ENCODE assay signal across 13 mouse cellular contexts in the genomic region with DNA sequence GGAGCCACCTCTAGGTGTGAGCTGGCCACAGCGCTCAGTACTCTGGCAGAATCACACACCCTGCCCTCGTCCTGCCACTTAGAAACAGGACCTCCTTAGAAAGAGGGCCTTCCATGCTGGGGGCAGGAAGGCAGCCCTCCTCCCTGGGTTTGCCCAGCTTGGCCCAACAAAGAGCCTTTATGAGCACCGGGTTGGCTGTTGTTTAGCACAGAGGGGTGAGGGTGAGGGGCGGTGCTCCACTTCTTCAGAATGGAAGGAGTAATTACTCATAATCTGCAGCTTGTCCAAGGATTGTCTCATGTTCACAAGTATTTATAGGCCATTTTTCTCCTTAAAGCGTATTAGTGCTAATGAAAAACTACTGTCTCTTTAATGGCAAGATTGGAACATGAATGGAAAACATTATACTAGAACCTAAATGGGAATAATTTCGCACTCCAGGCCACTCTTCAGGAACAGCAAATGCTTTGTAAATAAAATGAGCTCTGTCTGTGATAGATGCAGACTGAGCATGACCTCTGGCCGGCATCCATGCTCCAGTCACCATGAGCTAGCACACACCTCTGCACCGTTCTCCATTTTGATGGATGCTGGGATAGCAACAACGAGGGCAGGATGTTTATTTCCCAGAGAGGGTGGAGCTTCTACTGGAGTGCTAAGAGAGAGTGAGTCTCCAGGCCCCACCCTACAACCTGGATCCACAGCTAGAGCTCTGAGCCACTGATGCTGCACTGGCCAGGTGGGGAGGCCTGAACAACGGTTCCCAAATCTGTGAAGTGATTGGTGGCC. TPM values are rescaled to one million over a fixed set of nuclear protein-coding genes. Genes with fewer than 3 reads are reported as not detected.
DNase-seq lines count a peak whose midpoint lies in the region; ATAC-seq lines count a peak whose summit lies in the region.
"Had no signal": no experiment of that assay in that cellular context is flagged by ENCODE, and none has a peak within 500 bp of the region (broad histone marks: within the 10 kb centered on the region; RNA-seq: fewer than 3 reads in every experiment).

No protein-coding gene starts in this region.

- no peak overlapping the region for H3K4me3 ChIP-seq in forebrain, embryonic 16.5 days (replicated peaks; ENCODE audit: low read length)
- no peak overlapping the region for H3K4me3 ChIP-seq in limb, embryonic 13.5 days
- no peak overlapping the region for H3K4me3 ChIP-seq in heart, embryonic 12.5 days
- H3K4me3 ChIP-seq: heart, adult 2 months had no signal

- H3K4me2 ChIP-seq in forebrain, embryonic 16.5 days (ENCODE audit: low read length), result no peak overlapping the region
- no peak overlapping the region for H3K4me2 ChIP-seq in limb, embryonic 13.5 days (replicated peaks)
- no peak overlapping the region for H3K4me2 ChIP-seq in heart, embryonic 12.5 days

- peaks cover 11% of the 10 kb centered on the region for H3K36me3 ChIP-seq in forebrain, embryonic 16.5 days (ENCODE audit: control insufficient read depth, insufficient read depth)
- H3K36me3 ChIP-seq in limb, embryonic 13.5 days, result no peaks in the 10 kb centered on the region
- peaks cover 3% of the 10 kb centered on the region; the same call in 1 of the 2 replicates for H3K36me3 ChIP-seq in heart, embryonic 12.5 days

- no peaks in the 10 kb centered on the region for H3K27me3 ChIP-seq in forebrain, embryonic 16.5 days (replicated peaks; ENCODE audit: control insufficient read depth, insufficient read depth, low read length)
- H3K27me3 ChIP-seq in limb, embryonic 13.5 days, result no peaks in the 10 kb centered on the region
- H3K27me3 ChIP-seq in heart, embryonic 12.5 days (replicated peaks), result no peaks in the 10 kb centered on the region

- 0 out of 2 replicates have a peak overlapping the region, but pooled peaks have one; percentile 1 for H3K27ac ChIP-seq in forebrain, embryonic 16.5 days (ENCODE audit: low read length)
- H3K27ac ChIP-seq in limb, embryonic 13.5 days, result peak overlapping the region; percentile 67; the same call in 1 of the 2 replicates
- no peak overlapping the region for H3K27ac ChIP-seq in heart, embryonic 12.5 days (ENCODE audit: poor library complexity, severe bottlenecking)
- H3K27ac ChIP-seq: heart, adult 2 months; liver, embryonic 14.5 days had no signal

- no peaks in the 10 kb centered on the region for H3K9me3 ChIP-seq in forebrain, embryonic 16.5 days (ENCODE audit: control insufficient read depth, low read length)
- no peaks in the 10 kb centered on the region for H3K9me3 ChIP-seq in limb, embryonic 13.5 days
- H3K9me3 ChIP-seq in heart, embryonic 12.5 days (replicated peaks), result no peaks in the 10 kb centered on the region

- DNase-seq in Muller cell, postnatal 12 days (ENCODE audit: inconsistent ontology term), result peak; percentile 64
- peak; percentile 56 for DNase-seq in brain, adult 2 months (ENCODE audit: low read depth, low spot score)
- no peak for DNase-seq in left cerebral cortex, adult 9 months (ENCODE audit: low spot score in 2 of 2)
- DNase-seq: adrenal gland, postnatal 36 days; cerebellum, adult 18-20 months; heart, adult 2 months; kidney, postnatal 10 days; right cerebral cortex, postnatal 4 days had no signal

- no peak overlapping the region for H3K9ac ChIP-seq in forebrain, embryonic 16.5 days (replicated peaks; ENCODE audit: low read depth, low read length)
- no peak overlapping the region for H3K9ac ChIP-seq in limb, embryonic 13.5 days
- no peak overlapping the region for H3K9ac ChIP-seq in heart, embryonic 12.5 days
- H3K9ac ChIP-seq: liver, embryonic 14.5 days had no signal

- 18% methylated on average over 10 of the region's 10 CpGs for WGBS in forebrain, embryonic 16.5 days
- WGBS in limb, embryonic 13.5 days, result 54% methylated on average over 10 of the region's 10 CpGs
- 77% methylated on average over 10 of the region's 10 CpGs for WGBS in heart, embryonic 12.5 days

- peaks cover 8% of the 10 kb centered on the region for H3K4me1 ChIP-seq in forebrain, embryonic 16.5 days (replicated peaks; ENCODE audit: control insufficient read depth, insufficient read depth, low read length)
- H3K4me1 ChIP-seq in limb, embryonic 13.5 days, result peaks cover 53% of the 10 kb centered on the region
- H3K4me1 ChIP-seq in heart, embryonic 12.5 days (replicated peaks), result peaks cover 16% of the 10 kb centered on the region

- ATAC-seq in forebrain, embryonic 16.5 days, result peak; percentile 62
- 0 out of 2 replicates have a peak, but pooled peaks have one; percentile 25 for ATAC-seq in limb, embryonic 13.5 days (ENCODE audit: low FRiP score, low read depth)
- ATAC-seq in heart, embryonic 12.5 days (ENCODE audit: insufficient number of reproducible peaks, low FRiP score), result no peak
- ATAC-seq in megakaryocyte, adult 5-6 weeks (ENCODE audit: poor library complexity, severe bottlenecking), result no peak

RNA-seq across cellular contexts. Expression of a gene that starts 39.5 kb away (rescaled TPM):
- polyA plus RNA-seq in forebrain, embryonic 16.5 days (2015; fragmentation: Nextera tagmentation; extraction: Ambion mirVana), result 26.2 and 34.5 TPM in 2 replicates
- 13.4 and 13.8 TPM in 2 replicates for polyA plus RNA-seq in limb, embryonic 13.5 days (2015; fragmentation: Nextera tagmentation; extraction: Ambion mirVana)
- polyA plus RNA-seq in heart, embryonic 12.5 days (2016; fragmentation: Nextera tagmentation; extraction: Ambion mirVana), result 14.0 and 18.0 TPM in 2 replicates
- 0.20 and 0.82 TPM in 2 replicates for total RNA-seq in megakaryocyte, adult 5-6 weeks (2015)
- 2.7 and 5.7 TPM in 2 replicates for total RNA-seq in megakaryocyte, adult 5-6 weeks (2017)

RNA-seq across cellular contexts. Expression of a gene that starts 44.9 kb away (rescaled TPM):
- 12.0 and 14.3 TPM in 2 replicates for polyA plus RNA-seq in forebrain, embryonic 16.5 days (2015; fragmentation: Nextera tagmentation; extraction: Ambion mirVana)
- 69.7 and 76.0 TPM in 2 replicates for polyA plus RNA-seq in limb, embryonic 13.5 days (2015; fragmentation: Nextera tagmentation; extraction: Ambion mirVana)
- 54.6 and 54.7 TPM in 2 replicates for polyA plus RNA-seq in heart, embryonic 12.5 days (2016; fragmentation: Nextera tagmentation; extraction: Ambion mirVana)
- 4.2 and 5.0 TPM in 2 replicates for total RNA-seq in megakaryocyte, adult 5-6 weeks (2015)
- 9.8 and 11.4 TPM in 2 replicates for total RNA-seq in megakaryocyte, adult 5-6 weeks (2017)

Comparison
In these comparisons a context has a peak if more than half of its experiments do, and no peak if none do; other contexts are left out.
1. DNase-seq: peak in Muller cell, postnatal 12 days (single experiment) and brain, adult 2 months (single experiment); none in left cerebral cortex, adult 9 months (0 of 2).
2. ATAC-seq: peak in forebrain, embryonic 16.5 days (single experiment) and limb, embryonic 13.5 days (single experiment); none in heart, embryonic 12.5 days (single experiment) and megakaryocyte, adult 5-6 weeks (single experiment).